Mouse (Mus musculus) midbrain, embryonic 11.5 days (tissue): ENCODE measurements around the gene Arhgap15. TPM values are rescaled to one million over a fixed set of nuclear protein-coding genes. Genes with fewer than 3 reads are reported as not detected.
"Not testable (repeated sequence)": the region's sequence is repeated elsewhere in the genome, so short reads cannot be mapped to it uniquely, and the experiment has no call there.

Experiments used
- ATAC-seq: fragments of 200-750 bp; cut with Nextera tagmentation; 2 replicates; pipeline ENCODE4 v1.8.0; 2017; ENCODE audit warnings: moderate TSS enrichment, moderate library complexity; ENCODE audit not compliant: low FRiP score
- DNase-seq: peaks from one replicate; pipeline ENCODE4 v3.0.0; 2015; ENCODE audit warnings: low spot score; ENCODE audit errors: missing footprints
- H3K27ac ChIP-seq: fragments of 300-500 bp; sonication (generic); 2 replicates; pipeline ENCODE4 v1.5.1; 2014; ENCODE audit warnings: low read depth, low read length
- H3K27me3 ChIP-seq: fragments of 300-500 bp; sonication (generic); 2 replicates; pipeline ENCODE4 v1.6.1; 2014; ENCODE audit warnings: mild to moderate bottlenecking, low read length, moderate library complexity, mixed read lengths; ENCODE audit not compliant: control insufficient read depth, insufficient read depth
- H3K36me3 ChIP-seq: fragments of 300-500 bp; sonication (generic); 2 replicates; pipeline ENCODE4 v1.6.1; 2014; ENCODE audit warnings: mild to moderate bottlenecking, low read length, moderate library complexity, mixed read lengths; ENCODE audit not compliant: control insufficient read depth, insufficient read depth
- H3K4me1 ChIP-seq: fragments of 300-500 bp; sonication (generic); 2 replicates; pipeline ENCODE4 v1.6.1; 2014; ENCODE audit warnings: low read length; ENCODE audit not compliant: control insufficient read depth, insufficient read depth
- H3K4me2 ChIP-seq: fragments of 300-500 bp; sonication (generic); 2 replicates; pipeline ENCODE4 v1.6.1; 2014; ENCODE audit warnings: mild to moderate bottlenecking, moderate library complexity
- H3K4me3 ChIP-seq: fragments of 300-500 bp; sonication (generic); 2 replicates; pipeline ENCODE4 v1.5.1; 2014; ENCODE audit warnings: low read depth, low read length
- H3K9ac ChIP-seq: fragments of 300-500 bp; sonication (generic); 2 replicates; pipeline ENCODE4 v1.6.1; 2014; ENCODE audit warnings: low read length
- H3K9me3 ChIP-seq: fragments of 300-500 bp; sonication (generic); 2 replicates; pipeline ENCODE4 v1.6.1; 2016; ENCODE audit warnings: low read length; ENCODE audit not compliant: control insufficient read depth
- WGBS: fragments of 180-500 bp; shearing (Covaris S2); extraction: QIAGEN DNeasy Blood & Tissue Kit; methylation state at CpG from one replicate; pipeline ENCODE4 v1.1.7; 2014; 5-methylcytosine and 5-hydroxymethylcytosine counted together
- polyA plus RNA-seq: library from polyadenylated mRNA; unstranded; fragments of >200 nt; fragmentation: Nextera tagmentation; extraction: Ambion mirVana; gene quantifications from 2 replicates; pipeline ENCODE4 v1.2.1, GENCODE M21; 2014

The Arhgap15 gene
- 0.52 TPM in 2 replicates for polyA plus RNA-seq

DNA sequence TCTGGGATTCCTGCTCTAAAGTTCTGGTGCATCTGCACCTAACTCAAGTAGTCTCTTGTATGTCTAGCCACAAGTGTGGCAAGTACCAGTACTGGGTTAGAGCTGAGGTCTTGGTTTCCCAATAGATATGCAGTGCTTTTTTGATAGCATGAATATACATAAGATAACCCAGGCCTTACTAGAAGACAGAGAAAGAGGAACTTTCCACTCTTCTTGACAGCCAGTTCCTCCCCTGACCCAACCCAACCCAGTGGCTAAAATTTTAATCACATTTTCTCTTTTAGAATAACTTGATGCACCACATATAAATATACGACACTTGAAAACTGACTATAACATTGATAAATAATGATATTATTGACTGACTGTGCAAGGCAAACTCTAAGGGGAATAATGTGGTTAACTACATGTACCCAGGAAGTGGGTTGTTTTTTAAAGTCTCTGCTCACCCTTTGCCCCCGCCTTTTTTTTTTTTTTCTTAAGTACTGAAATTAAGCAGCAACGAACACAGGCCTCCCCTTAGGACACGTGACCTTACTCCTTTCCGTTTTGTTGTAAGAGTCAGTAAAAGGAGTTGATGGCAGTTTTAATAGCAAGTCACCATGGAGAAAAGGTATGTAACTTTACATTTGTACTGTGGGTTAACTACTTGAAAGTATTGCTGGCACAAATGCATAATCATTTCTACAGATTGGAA lies at the start of gene Arhgap15:
Gene Arhgap15, plus strand, starts transcription at position 538 of the 697 bp plus-strand sequence.
- H3K9me3 ChIP-seq, result no peaks in the 10 kb centered on the region
- no peaks in the 10 kb centered on the region for H3K27me3 ChIP-seq
- WGBS, result 88% methylated on average over 5 of the region's 5 CpGs
- DNase-seq (no peak), ATAC-seq (no peak)
- no peaks in the 10 kb centered on the region for H3K36me3 ChIP-seq
- no peak within 1 kb of the TSS for H3K27ac ChIP-seq
- no peak within 1 kb of the TSS for H3K4me2 ChIP-seq
- no peak within 1 kb of the TSS for H3K4me3 ChIP-seq
- no peaks in the 10 kb centered on the region for H3K4me1 ChIP-seq
- H3K9ac ChIP-seq, result no peak within 1 kb of the TSS

DNA sequence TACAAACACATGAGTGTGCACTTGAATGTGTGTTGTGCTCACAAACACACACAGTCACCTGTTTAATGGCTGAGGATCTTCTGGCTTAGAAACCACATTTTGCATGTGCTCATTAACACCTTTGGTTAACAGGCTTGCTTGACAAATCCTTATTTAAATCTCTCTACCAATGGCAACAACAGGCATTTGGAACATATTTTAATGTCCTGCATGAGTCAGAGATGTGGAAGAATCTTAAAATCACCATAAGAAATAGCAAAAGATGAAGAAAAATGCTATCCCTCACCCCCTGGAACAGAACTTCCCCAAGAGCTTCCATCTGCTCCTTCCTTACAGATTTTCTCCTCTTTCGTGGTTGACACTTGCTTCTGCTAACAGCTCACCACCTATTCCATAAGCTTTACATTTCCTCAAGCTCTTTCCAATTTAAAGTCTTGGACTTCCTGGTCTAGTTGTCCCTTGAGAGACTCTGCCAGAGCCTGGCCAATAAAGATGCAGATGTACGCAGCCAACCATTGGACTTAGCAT lies 35.9 kb upstream of the Arhgap15 start:
- Histone ChIP-seq H3K9ac (no peak overlapping the region), H3K27ac (no peak overlapping the region), H3K4me1 (no peaks in the 10 kb centered on the region), H3K27me3 (no peaks in the 10 kb centered on the region), H3K4me3 (no peak overlapping the region), H3K36me3 (no peaks in the 10 kb centered on the region), H3K4me2 (no peak overlapping the region), H3K9me3 (no peaks in the 10 kb centered on the region)
- 96% methylated on average over 2 of the region's 2 CpGs for WGBS
- DNase-seq (no peak), ATAC-seq (no peak)

DNA sequence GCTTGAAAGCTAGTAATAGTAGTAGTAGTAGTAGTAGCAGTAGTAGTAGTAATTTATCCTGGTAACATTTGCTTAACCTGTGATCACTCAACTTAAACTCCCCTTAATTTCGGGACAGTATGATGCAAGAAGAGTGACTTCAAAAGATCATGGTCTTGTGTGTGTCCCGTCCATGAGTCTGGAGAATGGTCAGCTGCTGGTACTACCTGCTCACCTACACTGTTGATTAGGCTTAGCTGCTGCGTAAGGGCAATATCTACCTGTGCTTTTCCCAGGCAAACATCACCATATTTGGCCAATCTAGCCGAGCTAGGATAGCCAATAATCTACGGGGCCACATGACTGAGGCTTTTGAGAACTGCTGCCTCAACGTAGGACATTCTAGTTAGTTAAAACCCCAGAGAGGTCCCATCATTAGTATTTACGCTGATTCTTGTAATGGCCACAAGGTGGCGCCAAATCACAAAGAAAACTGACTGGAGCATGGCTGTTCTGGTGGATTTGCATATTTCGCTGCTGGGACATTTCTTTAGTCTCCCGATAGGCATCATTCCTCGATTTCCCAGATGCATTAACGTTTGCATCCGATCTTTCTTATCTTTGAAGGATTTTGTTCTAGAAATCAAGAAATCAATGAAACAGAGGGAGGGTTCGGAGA lies 26.0 kb upstream of the Arhgap15 start:
- Histone ChIP-seq H3K9ac (peak overlapping the region; percentile 38; the same call in 1 of the 2 replicates), H3K4me1 (peaks cover 3% of the 10 kb centered on the region; the same call in 1 of the 2 replicates), H3K4me2 (peak overlapping the region; percentile 33), H3K27ac (no peak overlapping the region), H3K36me3 (no peaks in the 10 kb centered on the region), H3K27me3 (no peaks in the 10 kb centered on the region), H3K4me3 (0 out of 2 replicates have a peak overlapping the region, but pooled peaks have one; percentile 10), H3K9me3 (no peaks in the 10 kb centered on the region)
- 18% methylated on average over 14 of the region's 14 CpGs for WGBS
- ATAC-seq (peak; percentile 90), DNase-seq (peak; percentile 98)

DNA sequence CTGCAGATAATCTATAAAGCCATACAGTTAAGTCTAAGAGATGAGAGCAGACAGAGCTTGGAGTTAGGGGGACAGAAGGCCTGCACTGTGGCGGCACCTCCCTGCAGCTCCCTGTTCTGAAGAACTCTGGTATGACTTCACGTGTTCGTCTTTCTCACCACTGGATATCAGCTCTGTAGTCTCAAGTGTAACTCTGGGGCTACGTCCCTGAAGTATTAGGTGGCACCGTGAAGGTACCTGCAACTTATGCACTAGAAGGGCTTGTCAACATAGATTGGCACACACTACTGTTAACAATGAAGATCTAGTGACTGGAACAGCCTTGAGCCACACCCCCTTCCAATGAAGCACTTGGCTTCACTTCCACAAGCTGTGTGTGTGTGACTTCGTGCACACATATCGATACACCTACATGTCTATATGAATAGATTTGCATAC lies 25.5 kb upstream of the Arhgap15 start:
- WGBS, result 61% methylated on average over 7 of the region's 7 CpGs
- Histone ChIP-seq H3K4me2 (peak overlapping the region; percentile 33), H3K27me3 (no peaks in the 10 kb centered on the region), H3K4me1 (peaks cover 3% of the 10 kb centered on the region; the same call in 1 of the 2 replicates), H3K27ac (no peak overlapping the region), H3K9ac (peak overlapping the region; percentile 38; the same call in 1 of the 2 replicates), H3K9me3 (no peaks in the 10 kb centered on the region), H3K4me3 (0 out of 2 replicates have a peak overlapping the region, but pooled peaks have one; percentile 10), H3K36me3 (no peaks in the 10 kb centered on the region)
- DNase-seq, result peak; percentile 93
- ATAC-seq, result peak; percentile 77

DNA sequence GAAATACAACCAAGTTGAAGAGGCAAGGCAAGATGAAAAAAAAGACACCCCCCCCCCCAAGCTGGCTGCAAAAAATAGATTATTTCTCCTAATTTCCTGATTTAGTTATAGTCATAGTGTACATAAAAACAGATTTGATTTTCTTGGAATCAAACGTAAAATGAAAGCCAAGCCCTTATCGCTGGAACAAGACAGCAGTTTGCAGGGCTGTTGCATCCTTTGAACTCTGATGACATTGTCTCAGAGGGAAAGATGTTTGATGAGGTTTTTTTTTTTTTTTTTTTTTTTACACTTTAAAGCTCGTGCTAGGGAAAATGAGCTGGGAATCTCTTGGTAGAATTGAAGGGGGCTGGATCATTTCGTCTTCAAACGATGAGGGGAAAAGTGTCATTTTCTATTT lies 21.4 kb upstream of the Arhgap15 start:
- Histone ChIP-seq H3K4me2 (no peak overlapping the region), H3K36me3 (no peaks in the 10 kb centered on the region), H3K9me3 (no peaks in the 10 kb centered on the region), H3K4me1 (peaks cover 3% of the 10 kb centered on the region; the same call in 1 of the 2 replicates), H3K9ac (no peak overlapping the region), H3K4me3 (no peak overlapping the region), H3K27ac (no peak overlapping the region), H3K27me3 (no peaks in the 10 kb centered on the region)
- no peak for DNase-seq
- WGBS, result 73% methylated on average over 5 of the region's 5 CpGs
- ATAC-seq, result no peak

DNA sequence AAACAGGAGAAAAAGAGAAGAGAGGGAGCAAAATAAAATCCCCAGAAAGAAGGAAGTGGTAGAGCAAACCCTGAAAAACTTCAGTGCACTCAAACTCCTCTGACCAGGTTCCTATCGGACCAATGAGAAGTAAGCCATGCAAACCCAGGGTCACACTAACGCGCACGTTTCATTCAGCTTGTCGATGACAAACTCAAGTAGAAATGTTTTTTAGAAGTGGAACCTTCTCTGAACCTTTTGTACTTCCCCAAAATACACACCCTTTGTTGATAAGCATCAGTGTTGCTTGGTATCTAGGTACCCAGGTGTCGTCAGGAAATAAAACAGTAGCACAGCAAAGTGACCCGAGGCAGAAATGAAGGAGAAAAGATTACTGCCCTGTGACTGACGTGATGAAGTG lies 20.9 kb upstream of the Arhgap15 start:
- no peak for ATAC-seq
- WGBS, result 80% methylated on average over 8 of the region's 8 CpGs
- no peak overlapping the region for H3K9ac ChIP-seq
- H3K9me3 ChIP-seq, result no peaks in the 10 kb centered on the region
- DNase-seq, result no peak
- H3K4me2 ChIP-seq, result no peak overlapping the region
- H3K27me3 ChIP-seq, result no peaks in the 10 kb centered on the region
- H3K4me3 ChIP-seq, result no peak overlapping the region
- H3K36me3 ChIP-seq, result no peaks in the 10 kb centered on the region
- no peak overlapping the region for H3K27ac ChIP-seq
- peaks cover 3% of the 10 kb centered on the region; the same call in 1 of the 2 replicates for H3K4me1 ChIP-seq

DNA sequence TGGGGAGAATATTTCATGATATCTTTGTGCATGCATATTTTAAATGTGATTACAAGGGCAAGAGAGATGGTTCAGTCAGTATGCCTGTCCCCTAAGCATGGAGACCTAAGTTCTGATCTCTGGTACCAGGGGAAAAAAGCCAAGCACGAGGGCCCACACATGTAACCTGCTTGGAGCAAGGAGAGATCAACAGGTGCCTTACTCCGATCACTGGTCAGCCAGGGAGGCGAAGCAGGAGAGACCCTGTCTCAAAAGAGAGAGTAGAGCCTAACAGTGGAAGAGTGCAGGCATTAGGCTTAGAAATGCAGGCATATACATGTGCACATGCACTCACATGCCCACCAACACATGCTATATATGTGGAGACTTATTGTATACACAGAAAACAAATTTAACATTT lies 19.8 kb upstream of the Arhgap15 start:
- Histone ChIP-seq H3K4me3 (no peak overlapping the region), H3K4me2 (no peak overlapping the region), H3K9me3 (no peaks in the 10 kb centered on the region), H3K9ac (no peak overlapping the region), H3K27me3 (no peaks in the 10 kb centered on the region), H3K4me1 (no peaks in the 10 kb centered on the region), H3K36me3 (no peaks in the 10 kb centered on the region), H3K27ac (no peak overlapping the region)
- DNase-seq (no peak), ATAC-seq (no peak)
- 94% methylated on average over 3 of the region's 3 CpGs for WGBS

DNA sequence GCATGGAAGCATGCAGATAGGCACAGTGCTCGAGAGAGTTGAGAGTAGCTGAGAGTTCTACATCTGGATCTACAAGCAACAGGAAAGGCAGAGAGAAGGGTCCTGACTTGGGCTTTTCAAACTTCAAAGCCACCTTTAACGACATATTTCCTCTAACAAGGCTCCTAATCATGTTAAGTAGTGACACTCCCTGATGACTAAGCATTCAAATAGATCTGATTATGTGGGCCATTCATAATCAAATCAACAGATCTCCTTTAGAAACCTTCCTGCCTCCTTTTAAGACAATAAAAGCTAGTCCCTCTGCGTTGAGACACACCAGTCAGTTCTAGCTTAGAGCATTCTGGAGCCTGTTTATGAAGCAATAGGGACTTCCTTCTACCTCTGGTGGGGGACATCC lies 16.2 kb upstream of the Arhgap15 start:
- no peak for DNase-seq
- no peaks in the 10 kb centered on the region for H3K36me3 ChIP-seq
- no peaks in the 10 kb centered on the region for H3K27me3 ChIP-seq
- no peak overlapping the region for H3K4me2 ChIP-seq
- ATAC-seq, result no peak
- H3K9ac ChIP-seq, result no peak overlapping the region
- WGBS, result 55% methylated on average over 3 of the region's 3 CpGs
- H3K4me1 ChIP-seq, result no peaks in the 10 kb centered on the region
- H3K4me3 ChIP-seq, result no peak overlapping the region
- H3K27ac ChIP-seq, result no peak overlapping the region
- H3K9me3 ChIP-seq, result no peaks in the 10 kb centered on the region

DNA sequence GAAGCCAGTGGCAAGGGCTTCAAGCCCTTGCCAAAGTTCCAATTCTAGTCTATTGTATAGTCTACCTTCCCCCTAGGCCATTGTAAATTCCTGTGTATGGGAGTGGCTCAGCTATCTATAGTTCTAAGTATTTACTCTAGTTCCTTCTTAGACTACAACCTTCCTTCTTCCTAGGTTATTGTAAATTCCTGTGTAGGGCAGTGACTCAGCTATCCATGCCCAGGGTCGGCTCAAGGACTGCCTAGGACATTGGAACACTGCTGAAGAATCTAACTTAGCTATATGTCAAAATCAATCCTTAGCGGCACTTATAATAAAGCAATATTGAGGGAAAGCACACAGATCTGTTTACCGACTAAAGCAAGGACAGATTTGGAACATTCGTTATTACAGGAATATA lies 13.6 kb upstream of the Arhgap15 start:
- H3K27me3 ChIP-seq, H3K4me1 ChIP-seq, H3K36me3 ChIP-seq, H3K4me3 ChIP-seq, DNase-seq, H3K9ac ChIP-seq, ATAC-seq, H3K9me3 ChIP-seq, H3K4me2 ChIP-seq, H3K27ac ChIP-seq: not testable (repeated sequence)
- WGBS, result 89% methylated on average over 4 of the region's 4 CpGs
